Mouse (Mus musculus) thymus, adult 2 months (tissue): ENCODE data around the gene Olfr807.

Source experiments
- CTCF ChIP-seq: fragments of 200-500 bp; IDR thresholded peaks from 2 replicates; pipeline ENCODE4 v1.5.1; 2012; ENCODE audit warnings: mild to moderate bottlenecking, control low read depth, low read length, moderate library complexity, borderline replicate concordance; ENCODE audit not compliant: control insufficient read depth, poor library complexity, insufficient read depth; ENCODE audit errors: extremely low read depth
- POLR2A ChIP-seq: fragments of 200-500 bp; IDR thresholded peaks from 2 replicates; pipeline ENCODE4 v1.6.1; 2012; ENCODE audit warnings: mild to moderate bottlenecking, low read length, control low read depth, moderate library complexity; ENCODE audit not compliant: control insufficient read depth, poor library complexity, insufficient read depth; ENCODE audit errors: extremely low read depth

DNA sequence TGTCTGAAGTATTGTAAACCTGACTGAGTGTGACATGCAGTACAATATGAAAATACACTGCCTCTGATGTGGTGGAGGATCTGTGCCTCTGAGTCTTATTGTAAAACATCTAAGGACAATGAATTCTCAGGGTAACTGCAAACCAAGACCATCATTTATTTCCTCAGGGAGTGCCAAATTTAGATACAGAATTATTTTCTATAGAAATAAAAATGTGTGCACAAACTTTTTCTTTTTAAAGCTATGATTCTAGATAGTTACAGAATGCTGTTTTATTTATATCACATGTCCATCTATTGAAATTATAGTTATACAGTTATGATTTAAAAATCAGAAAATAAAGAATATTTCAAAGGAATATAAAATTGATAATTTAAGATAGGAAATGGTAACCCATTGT, 15.8 kb downstream of the Olfr807 start, which contains the start of gene Olfr806:
- TF ChIP-seq POLR2A (no peak), CTCF (no peak)
